Mouse (Mus musculus): ENCODE measurements at regions not wholly inside any gene's neighbourhood (a gene's known extent, or its start where the extent isn't known, plus 50 kb on each side); places are given as distances from the start of the nearest gene placed in this dataset.

GRCm38 (mm10) chr3:70196671-70197070 lies 189.3 kb downstream of the Otol1 start:
- H3K36me3 ChIP-seq (replicated peaks; ENCODE audit: control insufficient read depth, insufficient read depth): no peaks in the 10 kb centered on the region
- DNase-seq (ENCODE audit: low spot score) (no peak), ATAC-seq (ENCODE audit: low FRiP score) (no peak)
- H3K4me3 ChIP-seq (replicated peaks; ENCODE audit: low read length): no peak overlapping the region
- H3K9me3 ChIP-seq (ENCODE audit: control insufficient read depth, low read length): no peaks in the 10 kb centered on the region
- no peaks in the 10 kb centered on the region for H3K27me3 ChIP-seq (ENCODE audit: control insufficient read depth, insufficient read depth, low read length)
- no peaks in the 10 kb centered on the region for H3K4me1 ChIP-seq (replicated peaks; ENCODE audit: control insufficient read depth, insufficient read depth, low read length)
- H3K4me2 ChIP-seq (replicated peaks): no peak overlapping the region
- H3K27ac ChIP-seq: no peak overlapping the region
- WGBS: 89% methylated on average over 3 of the region's 3 CpGs
- no peak overlapping the region for H3K9ac ChIP-seq

- Histone ChIP-seq H3K27ac (no peak overlapping the region), H3K27me3 (ENCODE audit: control insufficient read depth, insufficient read depth, low read length) (no peaks in the 10 kb centered on the region), H3K9me3 (ENCODE audit: control insufficient read depth, low read length) (no peaks in the 10 kb centered on the region), H3K4me2 (replicated peaks) (no peak overlapping the region), H3K4me1 (replicated peaks; ENCODE audit: control insufficient read depth, insufficient read depth, low read length) (no peaks in the 10 kb centered on the region), H3K4me3 (replicated peaks; ENCODE audit: low read length) (no peak overlapping the region), H3K36me3 (replicated peaks; ENCODE audit: control insufficient read depth, insufficient read depth) (no peaks in the 10 kb centered on the region), H3K9ac (no peak overlapping the region)
- 74% methylated on average over 3 of the region's 3 CpGs for WGBS
- DNase-seq (ENCODE audit: low spot score): no peak
- no peak for ATAC-seq (ENCODE audit: low FRiP score)
These were observed 191.5 kb downstream of the Otol1 start for GRCm38 (mm10) chr3:70198890-70199289.

- 77% methylated on average over 3 of the region's 3 CpGs for WGBS
- Histone ChIP-seq H3K4me3 (replicated peaks; ENCODE audit: low read length) (no peak overlapping the region), H3K9me3 (ENCODE audit: control insufficient read depth, low read length) (no peaks in the 10 kb centered on the region), H3K27ac (no peak overlapping the region), H3K36me3 (replicated peaks; ENCODE audit: control insufficient read depth, insufficient read depth) (no peaks in the 10 kb centered on the region), H3K4me2 (replicated peaks) (no peak overlapping the region), H3K4me1 (replicated peaks; ENCODE audit: control insufficient read depth, insufficient read depth, low read length) (no peaks in the 10 kb centered on the region), H3K27me3 (ENCODE audit: control insufficient read depth, insufficient read depth, low read length) (no peaks in the 10 kb centered on the region), H3K9ac (no peak overlapping the region)
- ATAC-seq (ENCODE audit: low FRiP score) (no peak), DNase-seq (ENCODE audit: low spot score) (no peak)
These were observed 194.0 kb downstream of the Otol1 start for GRCm38 (mm10) chr3:70201334-70201943.

- no peaks in the 10 kb centered on the region for H3K36me3 ChIP-seq (replicated peaks; ENCODE audit: control insufficient read depth, insufficient read depth)
- WGBS: 92% methylated on average over 3 of the region's 3 CpGs
- ATAC-seq (ENCODE audit: low FRiP score): no peak
- no peak overlapping the region for H3K9ac ChIP-seq
- H3K4me3 ChIP-seq (replicated peaks; ENCODE audit: low read length): no peak overlapping the region
- DNase-seq (ENCODE audit: low spot score): no peak
- no peaks in the 10 kb centered on the region for H3K27me3 ChIP-seq (ENCODE audit: control insufficient read depth, insufficient read depth, low read length)
- no peaks in the 10 kb centered on the region for H3K9me3 ChIP-seq (ENCODE audit: control insufficient read depth, low read length)
- no peak overlapping the region for H3K4me2 ChIP-seq (replicated peaks)
- H3K4me1 ChIP-seq (replicated peaks; ENCODE audit: control insufficient read depth, insufficient read depth, low read length): no peaks in the 10 kb centered on the region
- no peak overlapping the region for H3K27ac ChIP-seq
These were observed 207.8 kb downstream of the Otol1 start for GRCm38 (mm10) chr3:70215195-70215594.

GRCm38 (mm10) chr3:70216096-70216495 lies 208.7 kb downstream of the Otol1 start:
- 31% methylated on average over 1 of the region's 1 CpGs for WGBS
- no peaks in the 10 kb centered on the region for H3K4me1 ChIP-seq (replicated peaks; ENCODE audit: control insufficient read depth, insufficient read depth, low read length)
- no peak overlapping the region for H3K27ac ChIP-seq
- ATAC-seq (ENCODE audit: low FRiP score) (no peak; the same call in 1 of the 2 replicates), DNase-seq (ENCODE audit: low spot score) (no peak)
- H3K36me3 ChIP-seq (replicated peaks; ENCODE audit: control insufficient read depth, insufficient read depth): no peaks in the 10 kb centered on the region
- H3K27me3 ChIP-seq (ENCODE audit: control insufficient read depth, insufficient read depth, low read length): no peaks in the 10 kb centered on the region
- H3K4me2 ChIP-seq (replicated peaks): no peak overlapping the region
- no peak overlapping the region for H3K4me3 ChIP-seq (replicated peaks; ENCODE audit: low read length)
- no peaks in the 10 kb centered on the region for H3K9me3 ChIP-seq (ENCODE audit: control insufficient read depth, low read length)
- H3K9ac ChIP-seq: no peak overlapping the region

GRCm38 (mm10) chr3:70218757-70219360 lies 211.4 kb downstream of the Otol1 start:
- Histone ChIP-seq H3K4me3 (replicated peaks; ENCODE audit: low read length) (no peak overlapping the region), H3K9me3 (ENCODE audit: control insufficient read depth, low read length) (no peaks in the 10 kb centered on the region), H3K9ac (no peak overlapping the region), H3K27me3 (ENCODE audit: control insufficient read depth, insufficient read depth, low read length) (no peaks in the 10 kb centered on the region), H3K36me3 (replicated peaks; ENCODE audit: control insufficient read depth, insufficient read depth) (no peaks in the 10 kb centered on the region), H3K4me2 (replicated peaks) (no peak overlapping the region), H3K4me1 (replicated peaks; ENCODE audit: control insufficient read depth, insufficient read depth, low read length) (no peaks in the 10 kb centered on the region), H3K27ac (no peak overlapping the region)
- no peak for DNase-seq (ENCODE audit: low spot score)
- no peak for ATAC-seq (ENCODE audit: low FRiP score)
- WGBS: 81% methylated on average over 4 of the region's 4 CpGs

GRCm38 (mm10) chr3:70223443-70224065 lies 216.1 kb downstream of the Otol1 start:
- Histone ChIP-seq H3K9ac (no peak overlapping the region), H3K4me2 (replicated peaks) (no peak overlapping the region), H3K4me1 (replicated peaks; ENCODE audit: control insufficient read depth, insufficient read depth, low read length) (no peaks in the 10 kb centered on the region), H3K36me3 (replicated peaks; ENCODE audit: control insufficient read depth, insufficient read depth) (no peaks in the 10 kb centered on the region), H3K4me3 (replicated peaks; ENCODE audit: low read length) (no peak overlapping the region), H3K9me3 (ENCODE audit: control insufficient read depth, low read length) (no peaks in the 10 kb centered on the region), H3K27me3 (ENCODE audit: control insufficient read depth, insufficient read depth, low read length) (no peaks in the 10 kb centered on the region), H3K27ac (no peak overlapping the region)
- DNase-seq (ENCODE audit: low spot score): no peak
- ATAC-seq (ENCODE audit: low FRiP score): no peak
- WGBS: 44% methylated on average over 3 of the region's 3 CpGs

- Histone ChIP-seq H3K9ac (no peak overlapping the region), H3K4me1 (replicated peaks; ENCODE audit: control insufficient read depth, insufficient read depth, low read length) (no peaks in the 10 kb centered on the region), H3K9me3 (ENCODE audit: control insufficient read depth, low read length) (no peaks in the 10 kb centered on the region), H3K4me2 (replicated peaks) (no peak overlapping the region), H3K4me3 (replicated peaks; ENCODE audit: low read length) (no peak overlapping the region), H3K27me3 (ENCODE audit: control insufficient read depth, insufficient read depth, low read length) (no peaks in the 10 kb centered on the region), H3K36me3 (replicated peaks; ENCODE audit: control insufficient read depth, insufficient read depth) (no peaks in the 10 kb centered on the region), H3K27ac (no peak overlapping the region)
- WGBS: 91% methylated on average over 6 of the region's 6 CpGs
- ATAC-seq (ENCODE audit: low FRiP score): no peak
- DNase-seq (ENCODE audit: low spot score): no peak
These were observed 217.4 kb downstream of the Otol1 start for GRCm38 (mm10) chr3:70224846-70225245.

- Histone ChIP-seq H3K9ac (no peak overlapping the region), H3K4me2 (replicated peaks) (no peak overlapping the region), H3K36me3 (replicated peaks; ENCODE audit: control insufficient read depth, insufficient read depth) (no peaks in the 10 kb centered on the region), H3K9me3 (ENCODE audit: control insufficient read depth, low read length) (no peaks in the 10 kb centered on the region), H3K27me3 (ENCODE audit: control insufficient read depth, insufficient read depth, low read length) (no peaks in the 10 kb centered on the region), H3K4me1 (replicated peaks; ENCODE audit: control insufficient read depth, insufficient read depth, low read length) (no peaks in the 10 kb centered on the region), H3K27ac (no peak overlapping the region), H3K4me3 (replicated peaks; ENCODE audit: low read length) (no peak overlapping the region)
- DNase-seq (ENCODE audit: low spot score): no peak
- 89% methylated on average over 4 of the region's 4 CpGs for WGBS
- no peak for ATAC-seq (ENCODE audit: low FRiP score)
These were observed 219.8 kb downstream of the Otol1 start for GRCm38 (mm10) chr3:70227165-70227564.
